Mouse (Mus musculus): ENCODE measurements at regions not wholly inside any gene's neighbourhood (a gene's known extent, or its start where the extent isn't known, plus 50 kb on each side); places are given as distances from the start of the nearest gene placed in this dataset.

DNA sequence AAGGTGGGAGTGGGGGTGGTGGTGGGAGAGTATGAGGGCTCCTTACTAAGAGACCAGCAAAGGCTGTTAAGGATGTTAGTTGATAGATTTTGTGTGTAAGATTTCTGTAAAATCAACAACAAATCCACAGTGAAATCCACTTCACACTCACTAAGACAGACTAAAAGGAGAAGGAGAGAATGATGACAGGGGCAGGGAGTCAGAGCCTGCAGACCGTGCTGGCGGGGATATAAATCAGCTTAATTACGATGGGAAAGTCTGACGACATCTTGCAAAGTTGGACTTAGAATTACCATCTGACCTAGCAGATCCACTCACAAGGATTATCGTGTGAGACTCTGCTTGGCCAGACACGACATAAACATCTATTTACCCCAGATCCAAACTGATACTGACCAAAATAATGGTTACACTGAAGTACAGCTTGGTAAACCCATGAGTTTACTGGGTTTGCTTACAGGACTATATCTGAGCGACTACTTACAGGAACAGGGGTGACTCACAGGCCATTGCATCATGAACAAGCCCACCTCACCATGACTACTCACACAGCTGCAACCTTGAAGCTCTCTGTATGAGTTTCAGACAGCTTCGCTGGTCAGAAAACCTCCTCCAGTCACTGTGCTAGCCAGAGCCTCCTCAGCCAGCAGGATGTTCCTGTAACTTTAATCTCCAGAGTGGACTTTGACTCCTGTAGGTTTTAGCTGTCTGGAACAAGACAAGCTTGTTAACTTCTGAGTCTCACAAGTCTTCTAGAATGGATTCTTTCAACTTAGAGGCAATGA lies 50.5 kb upstream of the Ednra start:
- DNase-seq (ENCODE audit: low spot score in 2 of 2) = no peak

DNA sequence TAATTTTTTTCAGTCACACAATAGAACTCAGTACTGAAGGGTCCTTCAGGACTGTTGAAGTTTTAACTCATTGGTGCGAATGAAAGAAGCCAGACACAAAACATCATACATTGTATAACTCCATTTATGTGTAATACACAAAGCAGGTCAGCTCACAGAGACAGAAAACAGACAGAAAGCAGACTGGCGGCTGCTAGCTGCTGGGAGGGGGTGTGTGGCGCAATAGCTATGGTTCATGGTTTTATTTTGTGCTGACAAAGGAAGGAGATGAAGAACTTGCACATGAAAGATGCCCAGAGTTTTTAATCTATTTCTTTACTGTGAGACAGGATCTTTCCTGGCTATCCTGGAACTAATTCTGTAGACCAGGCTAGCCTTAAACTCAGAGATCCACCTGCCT lies 51.3 kb upstream of the Ednra start:
- no peak for DNase-seq (ENCODE audit: low spot score in 2 of 2)

DNA sequence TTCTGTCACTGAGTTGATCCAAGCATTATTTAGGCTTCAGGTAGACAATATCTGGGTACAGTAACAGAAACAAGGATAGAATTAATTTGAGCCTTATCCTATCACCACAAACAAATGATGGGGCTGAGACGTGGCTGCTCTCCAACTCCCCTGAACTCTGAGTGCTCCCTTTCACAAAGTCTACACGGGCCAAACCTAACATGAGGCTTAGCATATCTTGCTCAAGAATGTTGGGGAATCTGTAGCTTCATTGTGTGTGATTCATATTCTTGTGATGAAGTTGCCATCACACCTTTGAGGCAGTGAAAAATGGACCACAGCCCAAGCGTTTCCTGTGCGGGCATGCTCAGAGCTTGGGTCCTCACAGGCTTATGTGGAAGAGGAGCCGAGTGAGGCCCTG lies 53.3 kb upstream of the Ednra start:
- no peak for DNase-seq (ENCODE audit: low spot score in 2 of 2)

DNA sequence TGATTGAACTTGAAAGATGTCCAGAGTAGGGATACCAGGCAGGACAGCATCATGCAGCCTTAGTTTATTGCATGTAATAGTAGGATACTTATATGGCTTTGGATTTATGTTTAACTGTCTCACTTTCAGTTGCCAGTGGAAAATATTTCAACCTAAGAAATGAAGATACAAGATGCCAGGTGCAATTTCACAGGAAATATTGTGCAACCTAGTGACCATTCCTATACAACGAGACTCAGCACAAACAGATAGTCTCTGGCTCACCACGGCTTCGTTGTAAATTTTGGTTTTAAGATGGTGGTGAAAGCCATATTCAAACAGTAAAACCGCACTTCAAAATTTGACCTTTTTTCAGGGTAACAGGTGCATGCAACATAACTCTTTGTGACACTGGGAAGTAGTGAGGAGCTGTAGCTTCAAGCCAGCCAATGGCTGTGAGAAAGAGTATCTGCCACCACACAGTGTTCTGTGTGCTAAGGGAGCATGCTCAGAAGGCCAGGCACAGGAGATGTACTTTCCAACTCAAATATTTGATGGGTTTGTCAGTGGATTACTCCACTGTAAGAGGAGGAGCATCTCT lies 61.5 kb upstream of the Ednra start:
- no peak for DNase-seq (ENCODE audit: low spot score in 2 of 2)

DNA sequence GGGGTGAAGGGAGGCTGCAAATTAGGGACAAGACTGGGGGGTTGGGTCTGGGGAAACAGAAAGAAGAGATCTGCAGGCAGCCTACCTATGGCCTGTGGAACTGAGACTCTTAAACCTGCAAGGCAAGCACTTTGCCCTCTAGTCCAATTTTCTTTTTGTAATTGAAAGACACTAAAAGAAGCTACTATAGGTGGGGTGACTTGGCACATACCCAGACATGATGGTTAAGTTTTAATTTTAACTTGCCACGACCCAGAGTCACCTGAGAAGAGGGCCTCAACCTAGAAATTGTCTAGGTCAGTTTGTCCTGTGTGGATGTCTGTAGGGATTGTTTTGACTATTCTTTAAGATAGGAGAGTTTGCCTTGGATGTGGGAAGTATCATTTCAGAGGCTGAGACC lies 70.6 kb upstream of the Ednra start:
- DNase-seq (ENCODE audit: low spot score in 2 of 2) = no peak

DNA sequence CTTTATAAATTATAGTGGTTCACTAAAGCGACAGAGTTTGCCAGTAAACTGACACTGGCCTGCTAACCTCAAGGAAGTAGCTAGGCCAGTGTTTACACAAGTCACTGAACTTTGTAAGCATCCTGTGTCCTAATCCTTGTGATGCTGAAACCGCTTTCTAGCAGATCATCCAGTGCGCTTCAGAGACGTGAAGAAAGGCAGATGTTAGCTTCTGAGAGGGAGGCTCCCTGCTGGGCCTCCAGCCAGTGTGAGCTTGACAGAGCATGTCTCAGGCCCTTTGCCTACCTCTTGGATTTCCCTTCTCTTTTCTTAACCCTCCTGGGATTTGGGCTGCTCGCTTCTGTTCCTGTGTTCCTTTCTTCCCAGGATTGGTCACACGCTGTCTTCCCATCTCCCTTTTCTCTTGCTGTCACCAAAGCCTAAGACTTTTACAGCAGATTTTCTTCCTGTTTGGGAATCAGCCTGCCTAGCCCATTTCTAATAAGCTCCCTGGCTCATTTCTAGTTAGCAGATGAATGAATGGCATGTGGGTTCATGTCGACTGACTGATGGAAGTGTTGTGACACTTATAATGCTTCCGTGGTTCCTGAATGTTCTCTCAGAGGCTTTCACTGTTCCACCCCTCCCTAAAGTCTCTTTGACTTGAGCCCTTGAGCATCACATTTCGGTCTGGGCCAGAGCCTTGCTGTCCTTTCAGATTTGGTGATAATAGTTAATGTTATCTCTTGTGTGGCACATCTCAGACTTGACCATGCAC lies 79.1 kb upstream of the Ednra start:
- no peak for DNase-seq (ENCODE audit: low spot score in 2 of 2)

DNA sequence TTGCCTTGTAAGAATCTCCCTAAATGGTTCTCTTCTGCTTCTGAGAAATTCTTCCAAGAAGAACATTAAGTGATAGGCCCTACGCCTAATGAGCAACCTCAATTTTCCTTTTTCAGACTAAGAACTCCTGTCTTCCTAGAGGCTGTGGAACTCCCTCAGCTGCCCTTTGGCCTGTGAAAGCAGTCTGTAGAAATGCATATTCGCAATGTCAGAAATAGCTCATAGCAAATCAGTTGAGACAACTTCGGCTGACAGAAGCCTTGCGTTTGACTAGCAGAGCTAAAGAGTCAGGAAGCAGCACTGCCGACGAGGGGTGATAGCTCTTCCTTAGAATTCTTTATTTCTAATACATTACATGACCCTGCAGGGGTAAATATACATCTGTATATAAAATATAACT lies 80.3 kb upstream of the Ednra start:
- no peak for DNase-seq (ENCODE audit: low spot score in 2 of 2)

DNA sequence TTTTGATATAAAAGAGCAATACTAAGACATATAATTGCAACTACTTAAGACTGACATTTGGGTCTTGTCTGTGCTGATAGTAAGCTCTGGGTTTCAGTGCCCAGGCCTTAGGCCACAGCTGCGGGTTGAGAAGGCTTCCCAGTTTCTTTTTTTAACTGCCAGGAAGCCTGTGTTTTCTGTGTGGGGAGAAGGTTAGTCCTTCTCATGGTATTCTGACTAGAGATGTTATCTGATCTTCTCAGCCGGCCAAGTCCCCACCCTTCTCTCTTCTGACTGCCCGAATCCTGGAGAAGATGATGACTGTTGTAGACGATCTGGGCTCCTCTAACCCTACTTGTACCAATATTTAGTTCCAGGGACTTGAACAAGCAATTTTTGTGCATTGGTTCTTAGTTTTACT lies 80.7 kb upstream of the Ednra start:
- no peak for DNase-seq (ENCODE audit: low spot score in 2 of 2)

DNA sequence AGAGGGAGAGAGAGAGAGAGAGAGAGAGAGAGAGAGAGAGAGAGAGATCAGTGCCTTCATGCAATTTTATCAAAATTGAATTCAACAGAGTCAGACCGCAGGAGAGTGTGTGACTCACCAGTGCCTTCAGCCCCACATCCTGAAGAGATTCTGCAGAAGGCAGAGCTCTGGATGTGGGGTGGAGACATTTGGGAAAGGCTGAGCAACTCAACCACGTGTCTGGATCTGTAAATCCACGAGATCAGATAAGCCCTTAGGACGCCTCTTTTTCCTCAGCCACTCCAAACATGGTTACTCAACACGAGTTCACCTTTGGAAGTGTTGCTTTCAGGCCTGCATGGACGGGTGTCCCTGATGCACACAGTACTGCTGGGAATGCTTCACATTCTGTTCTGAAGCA lies 81.4 kb upstream of the Ednra start:
- no peak for DNase-seq (ENCODE audit: low spot score in 2 of 2)

DNA sequence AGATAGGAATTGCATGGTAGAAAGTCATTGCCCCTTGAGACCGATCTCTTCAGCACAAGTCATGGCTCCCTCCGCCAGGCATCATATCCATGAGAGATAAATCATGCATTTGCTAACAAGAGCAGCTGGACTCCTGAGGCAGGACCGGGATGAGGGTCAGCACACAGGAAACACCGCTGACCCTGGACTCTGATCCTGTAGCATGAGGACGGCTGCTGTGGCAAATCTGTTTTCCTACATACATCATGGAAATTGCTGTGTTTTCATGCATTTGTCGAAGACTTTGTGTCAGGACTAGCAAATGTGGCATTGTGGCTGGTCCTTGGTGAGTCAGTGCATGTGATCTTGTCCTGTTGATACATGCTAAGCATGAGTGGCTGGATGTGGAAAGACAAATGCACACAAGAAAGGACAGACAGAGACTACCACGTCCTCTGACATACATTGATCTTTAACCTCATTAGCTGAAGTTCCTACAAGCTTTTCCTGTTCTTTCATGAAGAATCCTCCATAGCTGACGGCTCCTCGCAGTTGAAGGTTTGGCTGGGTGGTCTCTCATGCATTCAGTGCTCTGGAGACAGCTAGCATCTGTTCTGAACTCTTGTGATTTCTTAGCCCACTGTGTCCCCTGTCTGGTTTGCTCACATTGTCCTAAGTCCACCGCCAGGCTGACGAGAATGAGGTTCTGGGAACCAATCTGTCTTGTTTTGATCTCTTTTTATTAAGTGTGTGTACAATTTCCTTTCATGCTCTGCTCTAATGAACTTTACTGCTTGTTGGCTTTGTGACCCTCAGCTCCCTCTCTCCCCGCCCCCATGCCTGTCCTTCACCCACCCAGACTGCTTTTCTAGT lies 90.8 kb upstream of the Ednra start:
- no peak for DNase-seq (ENCODE audit: low spot score in 2 of 2)

DNA sequence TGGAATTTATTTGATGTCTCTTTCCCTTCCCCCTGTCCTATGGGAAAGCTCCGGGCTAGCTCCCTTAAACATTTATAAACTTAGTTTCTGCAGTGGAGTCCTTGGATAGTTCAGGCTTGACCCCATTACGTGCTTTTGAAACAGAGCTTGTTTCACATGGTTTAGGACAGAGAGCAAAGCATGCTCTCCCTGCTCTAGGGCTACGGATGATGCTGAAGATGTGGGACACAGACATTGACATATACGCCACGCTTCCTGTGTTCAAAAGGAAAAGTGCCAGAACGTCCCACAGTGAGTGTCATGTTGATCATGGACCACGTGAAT lies 91.3 kb upstream of the Ednra start:
- DNase-seq (ENCODE audit: low spot score in 2 of 2) = no peak

DNA sequence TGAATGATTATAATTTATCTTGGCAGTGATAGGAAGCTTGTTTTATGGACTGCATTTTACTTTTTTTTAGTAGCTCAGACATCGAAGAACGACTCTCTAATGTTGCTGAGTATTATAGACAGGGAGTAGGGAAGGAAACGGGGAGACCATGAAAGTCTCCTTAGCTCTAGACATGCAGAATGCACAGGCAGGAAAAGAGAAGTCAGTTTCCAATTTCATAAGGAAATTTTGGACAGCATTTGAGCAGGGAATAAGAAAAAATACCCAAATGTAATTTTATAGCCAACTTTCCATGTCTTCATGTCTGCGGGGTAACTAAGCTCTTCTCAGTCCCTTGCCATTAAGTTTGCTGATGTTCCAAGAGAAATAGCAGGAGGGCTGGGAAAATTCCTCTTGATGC lies 92.0 kb upstream of the Ednra start:
- no peak for DNase-seq (ENCODE audit: low spot score in 2 of 2)

DNA sequence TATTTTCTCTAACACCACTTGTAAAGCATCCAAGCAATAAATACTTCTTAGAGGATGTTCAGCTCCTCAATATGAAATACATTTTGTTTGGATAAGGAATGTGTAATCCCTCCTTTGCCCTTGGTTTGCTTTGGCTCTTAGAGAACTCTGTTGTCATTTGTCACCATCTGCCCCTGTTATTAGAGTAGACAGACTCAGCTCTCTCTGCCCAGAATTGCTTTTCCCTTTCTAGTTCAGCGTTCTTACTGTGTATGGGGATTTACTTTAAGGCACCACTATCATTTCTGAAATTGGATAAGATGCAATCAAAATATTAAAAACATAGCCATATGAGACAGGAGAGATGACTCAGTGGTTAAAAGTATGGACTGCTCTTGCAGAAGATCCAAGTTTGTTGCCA lies 101.5 kb upstream of the Ednra start:
- DNase-seq (ENCODE audit: low spot score in 2 of 2) = no peak

DNA sequence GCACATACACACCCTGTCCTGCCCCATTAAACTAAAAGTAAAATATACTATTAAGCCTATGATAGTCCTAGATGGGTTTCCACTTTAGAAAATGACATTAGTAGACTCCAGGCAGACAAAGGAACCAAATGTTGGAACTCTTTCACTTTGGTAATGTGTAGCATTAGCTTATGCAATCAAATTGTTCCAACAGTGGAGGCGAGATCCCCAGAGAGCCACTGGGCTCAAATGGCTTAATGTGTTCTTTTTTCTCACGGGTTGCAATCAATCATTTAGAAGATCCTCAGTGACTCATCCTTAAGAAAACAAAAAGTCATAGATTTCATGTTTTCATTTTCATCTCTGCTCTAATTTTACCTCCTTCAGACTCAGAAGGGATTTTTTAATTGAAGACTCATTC lies 102.0 kb upstream of the Ednra start:
- no peak for DNase-seq (ENCODE audit: low spot score in 2 of 2)

DNA sequence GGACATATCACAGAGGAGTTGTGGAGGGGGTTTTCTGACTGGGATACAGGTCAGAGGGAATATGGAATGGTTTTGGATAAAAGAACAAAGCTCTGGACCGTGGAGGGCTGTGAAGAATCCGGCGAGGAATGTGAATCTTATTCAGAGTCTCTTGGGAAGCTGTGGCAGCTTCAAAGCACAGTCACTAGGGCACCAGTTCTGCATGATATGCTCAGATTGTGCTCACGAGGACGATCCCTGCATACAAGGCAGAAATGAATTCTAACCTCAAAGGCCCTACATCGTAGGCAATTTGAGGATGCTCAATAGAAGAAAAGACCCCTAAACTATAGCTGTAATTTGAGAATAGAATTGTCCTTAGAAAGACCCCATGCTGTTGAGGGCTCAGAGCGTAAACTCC lies 103.8 kb upstream of the Ednra start:
- no peak for DNase-seq (ENCODE audit: low spot score in 2 of 2)

DNA sequence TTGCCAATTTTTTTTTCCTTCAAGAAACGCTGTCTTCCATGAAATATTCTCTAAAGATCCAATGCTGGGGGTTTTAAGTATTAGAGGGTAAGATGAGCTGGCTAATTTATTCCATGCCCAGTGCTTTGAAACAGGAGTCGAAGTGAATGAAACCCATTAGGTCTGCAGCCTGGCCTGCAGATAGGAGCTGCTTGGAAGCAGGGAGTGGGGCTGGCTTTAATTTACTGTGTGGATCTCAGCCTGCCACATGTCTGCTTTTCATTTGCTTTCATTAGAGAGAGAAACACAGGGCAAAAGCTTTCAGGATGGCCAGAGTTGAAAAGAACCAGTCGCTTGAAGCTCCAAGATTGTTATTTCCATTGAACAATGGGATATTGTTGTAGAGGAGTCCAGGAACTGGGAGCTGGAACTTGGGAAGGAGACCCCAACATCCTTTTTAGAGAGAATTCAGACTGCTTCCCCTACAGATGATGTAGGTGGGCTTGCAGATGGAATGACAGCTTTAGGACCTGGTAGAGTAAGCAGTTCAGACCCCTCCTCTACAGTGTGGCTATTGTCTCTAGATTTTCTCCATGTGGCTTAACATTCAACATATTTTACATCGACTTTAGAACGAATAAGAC lies 105.0 kb upstream of the Ednra start:
- no peak for DNase-seq (ENCODE audit: low spot score in 2 of 2)

DNA sequence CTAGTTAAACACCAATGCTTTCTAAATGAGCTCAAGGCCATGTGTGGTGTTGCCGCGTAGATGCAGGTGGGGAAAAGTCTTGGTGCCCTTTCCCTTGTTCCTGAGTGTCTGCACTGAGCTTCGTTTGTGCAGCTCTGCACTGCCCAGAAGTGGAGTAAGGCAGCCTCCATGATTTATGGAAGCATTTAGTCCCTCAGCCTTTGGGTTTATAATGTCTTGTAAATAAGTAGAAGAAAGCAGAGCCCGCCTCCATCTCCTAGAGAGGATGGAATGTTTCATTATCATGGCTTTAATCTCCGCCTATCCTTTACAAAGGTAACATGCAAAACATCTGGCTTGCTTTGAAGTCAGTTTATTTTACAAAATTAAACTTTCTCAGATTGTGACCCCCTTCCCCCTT lies 105.5 kb upstream of the Ednra start:
- no peak for DNase-seq (ENCODE audit: low spot score in 2 of 2)

DNA sequence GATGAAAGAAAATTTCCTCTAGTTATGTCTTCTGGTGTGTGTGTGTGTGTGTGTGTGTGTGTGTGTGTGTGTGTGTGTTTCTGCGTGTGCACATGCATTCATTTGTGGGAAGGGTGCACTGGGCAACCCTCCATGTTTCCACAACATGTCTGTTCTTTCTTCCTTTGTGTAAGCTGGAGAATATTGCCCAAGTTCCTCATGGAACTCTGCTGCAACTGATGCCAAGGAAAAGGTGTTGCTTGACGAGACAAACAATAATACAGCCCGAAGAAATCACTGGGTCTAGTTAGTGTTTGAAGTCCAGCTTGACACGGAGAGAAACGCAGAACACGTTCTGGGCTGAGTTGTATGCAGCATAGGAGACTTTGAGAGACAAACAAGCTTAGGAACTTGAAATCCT lies 110.0 kb upstream of the Ednra start:
- no peak for DNase-seq (ENCODE audit: low spot score in 2 of 2)

DNA sequence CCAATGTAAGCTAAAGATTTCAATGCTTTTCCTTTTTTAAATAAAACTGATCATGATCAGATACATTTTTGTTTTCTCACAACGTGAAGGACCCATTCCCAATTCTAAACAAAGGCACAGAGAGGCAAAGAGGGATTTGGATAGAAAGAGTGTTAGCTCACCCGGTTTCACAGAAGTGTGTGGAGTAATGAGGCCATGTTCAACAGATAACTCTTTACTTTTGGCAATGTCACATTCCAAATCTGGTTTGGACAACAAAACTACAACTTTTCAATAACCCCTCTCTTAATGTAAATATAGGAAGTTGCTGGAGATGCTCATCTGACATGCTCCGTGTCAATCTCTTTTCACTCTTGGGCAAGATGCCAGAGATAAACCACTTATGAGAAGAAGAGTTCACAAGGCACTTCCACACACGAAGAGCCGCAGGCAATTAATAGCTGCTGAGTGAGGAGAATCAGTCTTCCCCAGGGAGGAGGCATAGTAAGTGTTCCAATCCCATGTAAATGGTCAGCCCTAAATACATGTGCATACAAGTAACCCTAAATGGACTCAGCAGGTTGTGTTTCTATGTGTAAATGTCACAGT lies 112.7 kb upstream of the Ednra start:
- no peak for DNase-seq (ENCODE audit: low spot score in 2 of 2)

DNA sequence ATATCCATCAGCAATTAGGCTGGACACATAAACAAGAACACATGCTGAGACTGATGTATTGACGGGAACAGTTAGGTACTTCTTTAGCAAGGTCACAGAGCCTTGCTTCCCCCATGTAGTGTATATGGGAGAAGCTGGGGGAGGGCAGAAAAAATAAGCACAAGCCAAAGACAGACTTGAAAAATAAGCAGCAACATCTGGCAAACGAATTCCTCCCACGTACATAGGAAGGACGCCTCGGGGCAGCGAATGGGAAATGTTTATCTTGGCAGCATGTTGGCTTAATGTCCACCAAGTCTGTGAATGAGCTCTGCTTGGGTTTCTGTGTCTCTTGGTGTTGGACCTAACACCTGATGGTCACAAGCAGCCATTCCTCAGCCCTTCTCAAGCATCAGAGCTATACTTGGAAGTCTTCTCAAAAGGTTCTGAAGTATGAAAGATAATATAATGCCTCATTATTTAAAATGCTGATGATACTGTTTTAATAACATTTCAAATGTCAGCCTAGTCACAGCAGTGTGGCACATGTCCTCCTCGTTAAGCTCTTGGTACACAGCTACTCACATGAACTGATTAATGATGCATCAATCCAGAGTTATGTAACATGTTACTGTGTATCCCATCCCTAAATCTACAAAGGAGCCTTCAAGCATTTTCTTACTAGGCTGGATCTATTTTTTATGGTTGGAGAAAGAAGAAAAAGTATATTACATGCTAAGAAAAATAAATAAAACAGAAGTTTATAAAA lies 118.3 kb upstream of the Ednra start:
- no peak for DNase-seq (ENCODE audit: low spot score in 2 of 2)

DNA sequence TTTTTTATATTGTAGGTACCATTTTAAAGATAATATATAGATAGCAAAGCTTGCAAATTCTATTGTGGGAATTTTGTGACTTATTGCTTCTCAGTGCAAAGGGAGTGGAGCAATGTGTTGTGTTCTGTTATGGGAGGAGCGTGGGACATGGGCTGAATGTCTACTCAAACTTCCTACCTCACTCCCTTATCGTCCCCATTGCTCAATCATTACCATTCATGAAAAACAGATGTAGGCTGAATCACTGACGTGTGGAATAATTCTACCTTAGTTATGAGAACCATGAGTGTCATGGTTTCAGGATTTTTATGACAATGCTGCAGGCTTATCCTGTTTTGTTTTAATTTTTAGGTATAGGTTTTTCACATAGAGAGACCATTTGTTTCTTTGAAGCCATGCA lies 119.0 kb upstream of the Ednra start:
- DNase-seq (ENCODE audit: low spot score in 2 of 2) = no peak

All from spleen, postnatal 4 days (tissue).